Mouse (Mus musculus): ENCODE results near the gene 1700025B11Rik. TPM values are rescaled to one million over a fixed set of nuclear protein-coding genes. Genes with fewer than 3 reads are reported as not detected.
A peak's percentile ranks its signal among the peaks of the same experiment; 100 is the strongest.
"Not testable (repeated sequence)": the region's sequence is repeated elsewhere in the genome, so short reads cannot be mapped to it uniquely, and the experiment has no call there.

The 1700025B11Rik gene
- total and polyA plus RNA-seq, 2 experiments from 2014 or later: 0.51 TPM; not detected in 1

- DNase-seq (ENCODE audit: low spot score): no peak
- TF ChIP-seq CTCF (IDR thresholded peaks at IDR 0.05): peak; percentile 56
- no peaks in the 10 kb centered on the region for H3K27me3 ChIP-seq (ENCODE audit: insufficient read depth, low read length)
- no peak for ATAC-seq (ENCODE audit: low FRiP score)
- H3K9ac ChIP-seq (replicated peaks; ENCODE audit: low read length, poor library complexity, severe bottlenecking): no peak overlapping the region
- no peak overlapping the region for H3K4me2 ChIP-seq (ENCODE audit: low read depth, low read length, poor library complexity, severe bottlenecking)
- H3K9me3 ChIP-seq (ENCODE audit: low read length): no peaks in the 10 kb centered on the region
- H3K27ac ChIP-seq (ENCODE audit: low read depth, low read length): no peak overlapping the region
- no peak overlapping the region for H3K4me3 ChIP-seq (ENCODE audit: low read depth, low read length)
- no peaks in the 10 kb centered on the region for H3K36me3 ChIP-seq (ENCODE audit: insufficient read depth, low read length)
- H3K4me1 ChIP-seq (ENCODE audit: insufficient read depth, low read length): no peaks in the 10 kb centered on the region
Observed at GRCm38 (mm10) chr15:77563219-77563618, 1.5 kb upstream of the 1700025B11Rik start.

DNA sequence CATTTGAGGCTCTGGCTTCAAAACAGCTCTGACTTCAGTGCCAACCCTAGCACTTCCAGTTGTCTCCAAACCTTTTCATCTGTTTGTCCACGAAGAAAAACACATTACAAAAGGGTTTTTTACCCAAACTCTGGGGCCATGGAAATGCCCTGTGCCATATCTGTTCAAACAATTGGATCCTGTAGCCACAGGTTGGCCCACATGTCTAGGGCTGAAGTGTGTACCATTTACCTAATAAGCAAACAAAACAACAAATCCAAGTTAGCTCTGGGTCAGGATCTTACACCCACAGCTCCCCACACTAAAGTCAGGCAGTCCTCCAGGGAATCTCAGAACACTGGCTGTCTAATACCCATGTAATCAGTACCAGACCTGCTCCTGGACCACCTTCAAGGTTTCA lies 22.5 kb downstream of the 1700025B11Rik start:
- not testable (repeated sequence) for H3K4me2 ChIP-seq (ENCODE audit: low read depth, low read length, poor library complexity, severe bottlenecking); H3K27me3 ChIP-seq (ENCODE audit: insufficient read depth, low read length); H3K9me3 ChIP-seq (ENCODE audit: low read length); DNase-seq (ENCODE audit: low spot score); ATAC-seq (ENCODE audit: low FRiP score); H3K4me1 ChIP-seq (ENCODE audit: insufficient read depth, low read length); H3K36me3 ChIP-seq (ENCODE audit: insufficient read depth, low read length); H3K4me3 ChIP-seq (ENCODE audit: low read depth, low read length); H3K9ac ChIP-seq (replicated peaks; ENCODE audit: low read length, poor library complexity, severe bottlenecking); H3K27ac ChIP-seq (ENCODE audit: low read depth, low read length)
- 43% methylated on average over 1 of the region's 1 CpGs for WGBS

DNA sequence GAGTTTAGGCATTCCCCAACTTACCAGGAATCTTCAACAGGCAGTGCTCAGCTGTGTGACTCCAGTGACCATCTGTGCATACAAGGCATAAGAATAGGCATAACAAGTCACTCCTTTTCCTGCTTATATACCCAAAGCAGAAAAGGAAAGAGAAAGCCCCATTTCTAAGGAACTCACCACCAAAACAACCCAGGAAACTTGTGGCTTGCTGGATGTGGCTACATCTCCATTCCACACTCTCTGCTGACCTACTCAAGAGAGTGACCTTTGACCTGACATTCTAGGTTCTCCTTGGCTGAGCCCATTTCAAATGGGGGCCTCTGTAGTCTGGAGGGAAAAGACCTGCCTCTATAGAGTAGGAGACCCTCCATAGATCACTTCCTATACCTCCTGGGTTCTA lies 28.5 kb downstream of the 1700025B11Rik start, which contains the start of gene Apol7c:
Apol7c (minus strand) TSS at position 101 of the 400 bp plus-strand sequence.
- no peaks in the 10 kb centered on the region for H3K4me1 ChIP-seq (ENCODE audit: insufficient read depth, low read length)
- no peak within 1 kb of the TSS for H3K4me3 ChIP-seq (ENCODE audit: low read depth, low read length)

DNA sequence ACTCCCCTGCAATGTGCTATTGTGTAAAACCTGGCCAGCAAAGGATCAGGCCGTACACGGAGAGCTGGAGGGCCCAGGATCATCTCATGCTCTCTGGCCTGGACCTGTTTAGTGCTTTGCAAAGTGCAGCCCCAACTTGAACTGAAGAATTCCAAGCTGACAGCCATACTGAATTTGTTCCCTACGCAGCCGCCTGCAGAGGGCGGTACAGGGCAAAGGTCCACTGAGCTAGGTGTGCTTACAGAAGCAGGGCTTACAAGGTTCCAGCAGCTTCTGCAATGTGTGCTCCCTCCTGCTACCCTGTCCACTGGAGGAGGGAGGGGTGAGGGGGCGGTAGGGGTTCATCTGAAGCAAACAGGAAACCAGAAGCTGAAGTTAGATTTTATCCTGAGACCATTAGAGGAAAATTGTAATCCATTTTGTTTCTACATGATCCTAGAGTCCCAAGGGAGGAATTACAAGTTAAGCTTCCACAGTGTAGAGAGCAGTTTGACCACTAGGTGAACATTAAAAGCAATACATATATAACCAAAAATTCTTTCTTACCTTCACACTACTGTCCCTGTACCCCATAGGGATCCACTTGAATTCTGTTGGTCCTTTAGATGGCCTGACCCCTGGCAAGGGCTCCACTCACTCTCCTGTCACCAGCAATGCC lies 38.4 kb downstream of the 1700025B11Rik start:
- peak; percentile 68 for TF ChIP-seq CTCF (IDR thresholded peaks at IDR 0.05)
- H3K27ac ChIP-seq (ENCODE audit: low read depth, low read length); H3K4me2 ChIP-seq (ENCODE audit: low read depth, low read length, poor library complexity, severe bottlenecking); H3K4me3 ChIP-seq (ENCODE audit: low read depth, low read length); H3K36me3 ChIP-seq (ENCODE audit: insufficient read depth, low read length); H3K9ac ChIP-seq (replicated peaks; ENCODE audit: low read length, poor library complexity, severe bottlenecking); H3K9me3 ChIP-seq (ENCODE audit: low read length); H3K4me1 ChIP-seq (ENCODE audit: insufficient read depth, low read length); H3K27me3 ChIP-seq (ENCODE audit: insufficient read depth, low read length); ATAC-seq (ENCODE audit: low FRiP score): not testable (repeated sequence)
- DNase-seq (ENCODE audit: low spot score): peak; percentile 36
- 13% methylated on average over 6 of the region's 6 CpGs for WGBS

More for the DNA sequence above, 28.5 kb downstream of the 1700025B11Rik start, which contains the start of gene Apol7c:
- Histone ChIP-seq H3K27me3 (ENCODE audit: insufficient read depth, low read length) (no peaks in the 10 kb centered on the region), H3K27ac (ENCODE audit: low read depth, low read length) (no peak within 1 kb of the TSS), H3K36me3 (ENCODE audit: insufficient read depth, low read length) (no peaks in the 10 kb centered on the region), H3K4me2 (ENCODE audit: low read depth, low read length, poor library complexity, severe bottlenecking) (no peak within 1 kb of the TSS), H3K9ac (replicated peaks; ENCODE audit: low read length, poor library complexity, severe bottlenecking) (no peak within 1 kb of the TSS), H3K9me3 (ENCODE audit: low read length) (no peaks in the 10 kb centered on the region)
- no peak for TF ChIP-seq CTCF (IDR thresholded peaks at IDR 0.05)
- no peak for DNase-seq (ENCODE audit: low spot score)
- ATAC-seq (ENCODE audit: low FRiP score): no peak

DNA sequence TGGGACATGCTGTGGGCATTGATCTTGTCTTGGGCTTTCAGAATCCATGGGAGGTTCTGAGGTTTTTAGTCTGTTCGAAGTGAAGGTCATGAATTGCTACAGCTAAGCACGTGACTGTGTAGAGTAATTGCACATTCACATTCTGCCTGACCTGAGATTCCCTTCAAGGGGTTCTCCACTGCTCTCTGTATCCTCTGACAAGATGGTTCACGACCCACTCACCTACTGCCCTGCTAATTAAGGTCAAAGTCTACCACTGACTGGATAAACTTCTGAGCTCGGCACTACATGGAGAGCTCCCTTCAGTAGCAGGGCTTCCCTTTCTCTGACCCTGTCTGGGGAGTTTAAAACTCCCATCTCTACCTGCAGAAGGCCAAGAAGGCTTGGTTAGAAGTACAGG lies 41.1 kb downstream of the 1700025B11Rik start:
- not testable (repeated sequence) for H3K9me3 ChIP-seq (ENCODE audit: low read length); H3K9ac ChIP-seq (replicated peaks; ENCODE audit: low read length, poor library complexity, severe bottlenecking); ATAC-seq (ENCODE audit: low FRiP score); H3K4me1 ChIP-seq (ENCODE audit: insufficient read depth, low read length); H3K27ac ChIP-seq (ENCODE audit: low read depth, low read length); H3K27me3 ChIP-seq (ENCODE audit: insufficient read depth, low read length); DNase-seq (ENCODE audit: low spot score); H3K4me2 ChIP-seq (ENCODE audit: low read depth, low read length, poor library complexity, severe bottlenecking); H3K36me3 ChIP-seq (ENCODE audit: insufficient read depth, low read length); H3K4me3 ChIP-seq (ENCODE audit: low read depth, low read length)
- 72% methylated on average over 4 of the region's 4 CpGs for WGBS

Other genes starting within 250 kb of the 1700025B11Rik start
- gene Apol7a, start 162.8 kb downstream of the 1700025B11Rik start, total RNA-seq (2014; rRNA removed): not detected in 2 replicates
- gene Apol7a, start 162.8 kb downstream of the 1700025B11Rik start, polyA plus RNA-seq (2015; fragmentation: Nextera tagmentation; extraction: Ambion mirVana): not detected in 2 replicates
- 0.16 and 0.42 TPM in 2 replicates for gene Apol9a, start 150.8 kb downstream of the 1700025B11Rik start, total RNA-seq (2014; rRNA removed)
- 0.39 and 0.80 TPM in 2 replicates for gene Apol9a, start 150.8 kb downstream of the 1700025B11Rik start, polyA plus RNA-seq (2015; fragmentation: Nextera tagmentation; extraction: Ambion mirVana)
- not detected in 2 replicates for gene Apol7b, start 114.4 kb downstream of the 1700025B11Rik start, total RNA-seq (2014; rRNA removed)
- not detected in 2 replicates for gene Apol7b, start 114.4 kb downstream of the 1700025B11Rik start, polyA plus RNA-seq (2015; fragmentation: Nextera tagmentation; extraction: Ambion mirVana)
- not detected in 2 replicates for gene Apol10a, start 84.8 kb downstream of the 1700025B11Rik start, total RNA-seq (2014; rRNA removed)
- not detected in 2 replicates for gene Apol10a, start 84.8 kb downstream of the 1700025B11Rik start, polyA plus RNA-seq (2015; fragmentation: Nextera tagmentation; extraction: Ambion mirVana)
- not detected in 2 replicates for gene Apol11a, start 53.6 kb downstream of the 1700025B11Rik start, total RNA-seq (2014; rRNA removed)
- not detected in 2 replicates for gene Apol11a, start 53.6 kb downstream of the 1700025B11Rik start, polyA plus RNA-seq (2015; fragmentation: Nextera tagmentation; extraction: Ambion mirVana)
- gene Apol7c, start 28.6 kb downstream of the 1700025B11Rik start, total RNA-seq (2014; rRNA removed): not detected in 2 replicates
- gene Apol7c, start 28.6 kb downstream of the 1700025B11Rik start, polyA plus RNA-seq (2015; fragmentation: Nextera tagmentation; extraction: Ambion mirVana): not detected in 2 replicates
- not detected in 2 replicates for gene Apol10b, start 34.2 kb upstream of the 1700025B11Rik start, total RNA-seq (2014; rRNA removed)
- not detected in 2 replicates for gene Apol10b, start 34.2 kb upstream of the 1700025B11Rik start, polyA plus RNA-seq (2015; fragmentation: Nextera tagmentation; extraction: Ambion mirVana)
- gene Gm36245, start 37.4 kb upstream of the 1700025B11Rik start, total RNA-seq (2014; rRNA removed): not detected in 2 replicates
- not detected in 2 replicates for gene Gm36245, start 37.4 kb upstream of the 1700025B11Rik start, polyA plus RNA-seq (2015; fragmentation: Nextera tagmentation; extraction: Ambion mirVana)
- not detected in 2 replicates for gene Apol11b, start 81.4 kb upstream of the 1700025B11Rik start, total RNA-seq (2014; rRNA removed)
- not detected in 2 replicates for gene Apol11b, start 81.4 kb upstream of the 1700025B11Rik start, polyA plus RNA-seq (2015; fragmentation: Nextera tagmentation; extraction: Ambion mirVana)
- not detected in 2 replicates for gene Apol7e, start 137.0 kb upstream of the 1700025B11Rik start, total RNA-seq (2014; rRNA removed)
- gene Apol7e, start 137.0 kb upstream of the 1700025B11Rik start, polyA plus RNA-seq (2015; fragmentation: Nextera tagmentation; extraction: Ambion mirVana): not detected in 2 replicates
- gene Apol9b, start 167.1 kb upstream of the 1700025B11Rik start, total RNA-seq (2014; rRNA removed): 0.33 TPM in 1 of 2 replicates, not detected in the other
- gene Apol9b, start 167.1 kb upstream of the 1700025B11Rik start, polyA plus RNA-seq (2015; fragmentation: Nextera tagmentation; extraction: Ambion mirVana): 0.43 TPM in 1 of 2 replicates, not detected in the other
- 0.19 TPM in 1 of 2 replicates, not detected in the other for gene Apol8, start 195.1 kb upstream of the 1700025B11Rik start, total RNA-seq (2014; rRNA removed)
- gene Apol8, start 195.1 kb upstream of the 1700025B11Rik start, polyA plus RNA-seq (2015; fragmentation: Nextera tagmentation; extraction: Ambion mirVana): 0.36 and 0.55 TPM in 2 replicates

All from midbrain, postnatal 0 days (tissue).